Mouse (Mus musculus): ENCODE measurements around the gene Fbxl15.

DNA sequence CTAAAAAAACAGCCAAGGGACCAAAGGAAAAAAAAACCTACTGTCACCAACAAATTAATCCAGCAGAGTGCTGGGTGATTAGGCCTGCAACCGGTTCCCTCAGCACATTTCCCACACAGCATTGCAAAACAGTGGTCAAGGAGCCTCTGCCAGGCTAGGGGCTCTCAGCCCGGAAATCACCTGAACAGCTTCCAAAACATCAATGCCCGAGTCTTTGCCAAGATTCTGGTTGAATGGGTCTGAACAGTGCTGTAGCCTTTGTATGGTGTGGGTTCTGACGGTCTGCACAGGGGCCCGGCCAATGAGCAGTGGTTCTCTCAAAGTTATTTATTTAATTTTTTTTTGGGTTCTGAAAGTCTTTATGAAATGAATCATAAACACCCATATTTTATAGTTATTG lies 47.5 kb downstream of the Fbxl15 start:
- TF ChIP-seq POLR2A (IDR thresholded peaks at IDR 0.05; ENCODE audit: insufficient read depth, low read length) (no peak), CTCF (IDR thresholded peaks at IDR 0.05; ENCODE audit: low read depth, low read length) (no peak), EP300 (IDR thresholded peaks at IDR 0.05; ENCODE audit: insufficient read depth, low read depth, low read length) (no peak)

All from ES-Bruce4 (cell line).